Mouse (Mus musculus): Measurements from ENCODE around the gene Tmprss11a. TPM values are rescaled to one million over a fixed set of nuclear protein-coding genes. Genes with fewer than 3 reads are reported as not detected.

Gene Tmprss11a
- 0.11 and 0.35 TPM in 2 replicates for polyA plus RNA-seq (2012; rRNA removed)

- 57% methylated on average over 4 of the region's 4 CpGs for WGBS
- no peak for TF ChIP-seq CTCF (IDR thresholded peaks at IDR 0.05; ENCODE audit: borderline replicate concordance, insufficient read depth, low read depth, low read length)
- TF ChIP-seq POLR2A (IDR thresholded peaks at IDR 0.05; ENCODE audit: borderline replicate concordance, insufficient read depth, low read length), result no peak
- DNase-seq, result no peak
- Histone ChIP-seq H3K27ac (ENCODE audit: insufficient read depth, low read length) (no peak within 1 kb of the TSS), H3K4me1 (ENCODE audit: control insufficient read depth, insufficient read depth, low read length) (no peaks in the 10 kb centered on the region), H3K27me3 (ENCODE audit: control insufficient read depth, insufficient read depth, low read length) (no peaks in the 10 kb centered on the region), H3K4me3 (replicated peaks; ENCODE audit: insufficient read depth, low read depth, low read length) (no peak within 1 kb of the TSS)
These were observed at the start of gene Tmprss11a for GRCm38 (mm10) chr5:86468890-86469289. Gene Tmprss11a, minus strand, starts transcription at chr5:86468990.

GRCm38 (mm10) chr5:86518500-86518899, 49.7 kb upstream of the Tmprss11a start, which contains the start of gene Tmprss11g:
Gene Tmprss11g, minus strand, starts transcription at chr5:86518600.
- TF ChIP-seq POLR2A (IDR thresholded peaks at IDR 0.05; ENCODE audit: borderline replicate concordance, insufficient read depth, low read length) (no peak), CTCF (IDR thresholded peaks at IDR 0.05; ENCODE audit: borderline replicate concordance, insufficient read depth, low read depth, low read length) (no peak)
- WGBS, result 81% methylated on average over 9 of the region's 9 CpGs
- DNase-seq, result no peak
- H3K4me3 ChIP-seq (replicated peaks; ENCODE audit: insufficient read depth, low read depth, low read length), result no peak within 1 kb of the TSS
- no peaks in the 10 kb centered on the region for H3K4me1 ChIP-seq (ENCODE audit: control insufficient read depth, insufficient read depth, low read length)
- H3K27ac ChIP-seq (ENCODE audit: insufficient read depth, low read length), result no peak within 1 kb of the TSS
- no peaks in the 10 kb centered on the region for H3K27me3 ChIP-seq (ENCODE audit: control insufficient read depth, insufficient read depth, low read length)

- TF ChIP-seq POLR2A (IDR thresholded peaks at IDR 0.05; ENCODE audit: borderline replicate concordance, insufficient read depth, low read length), result no peak
- no peak overlapping the region for H3K4me3 ChIP-seq (replicated peaks; ENCODE audit: insufficient read depth, low read depth, low read length)
These were observed 42.7 kb upstream of the Tmprss11a start for GRCm38 (mm10) chr5:86511538-86511937.

GRCm38 (mm10) chr5:86493453-86493852, 24.7 kb upstream of the Tmprss11a start:
- H3K4me3 ChIP-seq (replicated peaks; ENCODE audit: insufficient read depth, low read depth, low read length), result no peak overlapping the region
- no peaks in the 10 kb centered on the region for H3K27me3 ChIP-seq (ENCODE audit: control insufficient read depth, insufficient read depth, low read length)
- TF ChIP-seq CTCF (IDR thresholded peaks at IDR 0.05; ENCODE audit: borderline replicate concordance, insufficient read depth, low read depth, low read length) (no peak), POLR2A (IDR thresholded peaks at IDR 0.05; ENCODE audit: borderline replicate concordance, insufficient read depth, low read length) (no peak)
- DNase-seq, result peak; percentile 40 to 69
- H3K27ac ChIP-seq (ENCODE audit: insufficient read depth, low read length), result no peak overlapping the region
- 51% methylated on average over 1 of the region's 1 CpGs for WGBS
- H3K4me1 ChIP-seq (ENCODE audit: control insufficient read depth, insufficient read depth, low read length), result no peaks in the 10 kb centered on the region; the same call in 1 of the 2 replicates

More at GRCm38 (mm10) chr5:86511538-86511937, 42.7 kb upstream of the Tmprss11a start:
- 45% methylated on average over 5 of the region's 5 CpGs for WGBS
- H3K27ac ChIP-seq (ENCODE audit: insufficient read depth, low read length), result no peak overlapping the region
- no peaks in the 10 kb centered on the region for H3K27me3 ChIP-seq (ENCODE audit: control insufficient read depth, insufficient read depth, low read length)
- no peak for DNase-seq
- no peaks in the 10 kb centered on the region for H3K4me1 ChIP-seq (ENCODE audit: control insufficient read depth, insufficient read depth, low read length)

- H3K4me3 ChIP-seq (replicated peaks; ENCODE audit: insufficient read depth, low read depth, low read length), result no peak overlapping the region
- no peak for DNase-seq
- TF ChIP-seq CTCF (IDR thresholded peaks at IDR 0.05; ENCODE audit: borderline replicate concordance, insufficient read depth, low read depth, low read length) (peak; percentile 42; the same call in 1 of the 2 replicates), POLR2A (IDR thresholded peaks at IDR 0.05; ENCODE audit: borderline replicate concordance, insufficient read depth, low read length) (no peak)
- H3K27me3 ChIP-seq (ENCODE audit: control insufficient read depth, insufficient read depth, low read length), result no peaks in the 10 kb centered on the region
- no peak overlapping the region for H3K27ac ChIP-seq (ENCODE audit: insufficient read depth, low read length)
- H3K4me1 ChIP-seq (ENCODE audit: control insufficient read depth, insufficient read depth, low read length), result no peaks in the 10 kb centered on the region
- WGBS, result 62% methylated on average over 2 of the region's 2 CpGs
These were observed 13.8 kb upstream of the Tmprss11a start for GRCm38 (mm10) chr5:86482562-86482961.

- WGBS, result 88% methylated on average over 1 of the region's 1 CpGs
- no peak overlapping the region for H3K4me3 ChIP-seq (replicated peaks; ENCODE audit: insufficient read depth, low read depth, low read length)
- H3K27me3 ChIP-seq (ENCODE audit: control insufficient read depth, insufficient read depth, low read length), result no peaks in the 10 kb centered on the region
These were observed 13.2 kb upstream of the Tmprss11a start for GRCm38 (mm10) chr5:86482031-86482430.

GRCm38 (mm10) chr5:86473859-86474258, 5.1 kb upstream of the Tmprss11a start:
- WGBS, result 86% methylated on average over 9 of the region's 9 CpGs
- Histone ChIP-seq H3K4me3 (replicated peaks; ENCODE audit: insufficient read depth, low read depth, low read length) (no peak overlapping the region), H3K27ac (ENCODE audit: insufficient read depth, low read length) (no peak overlapping the region), H3K4me1 (ENCODE audit: control insufficient read depth, insufficient read depth, low read length) (no peaks in the 10 kb centered on the region), H3K27me3 (ENCODE audit: control insufficient read depth, insufficient read depth, low read length) (no peaks in the 10 kb centered on the region)
- DNase-seq, result no peak
- TF ChIP-seq POLR2A (IDR thresholded peaks at IDR 0.05; ENCODE audit: borderline replicate concordance, insufficient read depth, low read length) (no peak), CTCF (IDR thresholded peaks at IDR 0.05; ENCODE audit: borderline replicate concordance, insufficient read depth, low read depth, low read length) (no peak)

More at GRCm38 (mm10) chr5:86482031-86482430, 13.2 kb upstream of the Tmprss11a start:
- Histone ChIP-seq H3K27ac (ENCODE audit: insufficient read depth, low read length) (no peak overlapping the region), H3K4me1 (ENCODE audit: control insufficient read depth, insufficient read depth, low read length) (no peaks in the 10 kb centered on the region)
- no peak for TF ChIP-seq CTCF (IDR thresholded peaks at IDR 0.05; ENCODE audit: borderline replicate concordance, insufficient read depth, low read depth, low read length)
- no peak for TF ChIP-seq POLR2A (IDR thresholded peaks at IDR 0.05; ENCODE audit: borderline replicate concordance, insufficient read depth, low read length)
- no peak for DNase-seq

GRCm38 (mm10) chr5:86439306-86439705, 29.5 kb downstream of the Tmprss11a start:
- no peak for DNase-seq
- no peak overlapping the region for H3K4me3 ChIP-seq (replicated peaks; ENCODE audit: insufficient read depth, low read depth, low read length)
- TF ChIP-seq POLR2A (IDR thresholded peaks at IDR 0.05; ENCODE audit: borderline replicate concordance, insufficient read depth, low read length), result no peak
- 90% methylated on average over 2 of the region's 2 CpGs for WGBS
- H3K27me3 ChIP-seq (ENCODE audit: control insufficient read depth, insufficient read depth, low read length), result no peaks in the 10 kb centered on the region
- H3K4me1 ChIP-seq (ENCODE audit: control insufficient read depth, insufficient read depth, low read length), result no peaks in the 10 kb centered on the region
- no peak overlapping the region for H3K27ac ChIP-seq (ENCODE audit: insufficient read depth, low read length)
